9 mouse cellular contexts compared by ENCODE assay signal in genomic region chr10:50902741-50903715, GRCm38 (mm10). TPM values are rescaled to one million over a fixed set of nuclear protein-coding genes. Genes with fewer than 3 reads are reported as not detected.
DNase-seq lines count a peak whose midpoint lies in the region; ATAC-seq and TF ChIP-seq lines count a peak whose summit lies in the region.
"Had no signal": no experiment of that assay in that cellular context is flagged by ENCODE, and none has a peak within 500 bp of the region (broad histone marks: within the 10 kb centered on the region; RNA-seq: fewer than 3 reads in every experiment).

No protein-coding gene starts in this region.

- no peak overlapping the region for H3K27ac ChIP-seq in neural tube, embryonic 15.5 days (replicated peaks)
- H3K27ac ChIP-seq in forebrain, postnatal 0 days (ENCODE audit: low read depth, low read length): no peak overlapping the region
- H3K27ac ChIP-seq in stomach, embryonic 16.5 days (ENCODE audit: low read length): no peak overlapping the region

- TF ChIP-seq CTCF in forebrain, postnatal 0 days (IDR thresholded peaks at IDR 0.05; ENCODE audit: low read depth): no peak

- H3K36me3 ChIP-seq in neural tube, embryonic 15.5 days: no peaks in the 10 kb centered on the region
- no peaks in the 10 kb centered on the region for H3K36me3 ChIP-seq in forebrain, postnatal 0 days (ENCODE audit: insufficient read depth)
- no peaks in the 10 kb centered on the region for H3K36me3 ChIP-seq in stomach, embryonic 16.5 days (ENCODE audit: control insufficient read depth, insufficient read depth, low read length)

- peaks cover 12% of the 10 kb centered on the region; the same call in 1 of the 2 replicates for H3K4me1 ChIP-seq in neural tube, embryonic 15.5 days
- H3K4me1 ChIP-seq in forebrain, postnatal 0 days (ENCODE audit: insufficient read depth): no peaks in the 10 kb centered on the region
- no peaks in the 10 kb centered on the region for H3K4me1 ChIP-seq in stomach, embryonic 16.5 days (ENCODE audit: control insufficient read depth, insufficient read depth, low read length)

- no peak for ATAC-seq in neural tube, embryonic 15.5 days (ENCODE audit: low FRiP score)
- ATAC-seq in forebrain, postnatal 0 days: no peak
- peak; percentile 66 for ATAC-seq in stomach, embryonic 16.5 days (ENCODE audit: insufficient read depth, low FRiP score)
- no peak for ATAC-seq in inflammation-experienced regulatory T-cells, adult 6 months

- no peak overlapping the region for H3K4me2 ChIP-seq in neural tube, embryonic 15.5 days
- no peak overlapping the region for H3K4me2 ChIP-seq in forebrain, postnatal 0 days (ENCODE audit: low read depth)
- H3K4me2 ChIP-seq in stomach, embryonic 16.5 days (ENCODE audit: low read depth, low read length): peak overlapping the region; percentile 34

- H3K4me3 ChIP-seq in neural tube, embryonic 15.5 days (replicated peaks): no peak overlapping the region
- no peak overlapping the region; the same call in 1 of the 2 replicates for H3K4me3 ChIP-seq in forebrain, postnatal 0 days (ENCODE audit: low read depth, low read length)
- peak overlapping the region; percentile 26 for H3K4me3 ChIP-seq in stomach, embryonic 16.5 days (replicated peaks; ENCODE audit: low read length)

- peaks cover 87% of the 10 kb centered on the region for H3K27me3 ChIP-seq in neural tube, embryonic 15.5 days (replicated peaks)
- peaks cover 79% of the 10 kb centered on the region for H3K27me3 ChIP-seq in forebrain, postnatal 0 days (ENCODE audit: insufficient read depth, low read length)
- peaks cover 82% of the 10 kb centered on the region for H3K27me3 ChIP-seq in stomach, embryonic 16.5 days (ENCODE audit: control insufficient read depth, insufficient read depth, low read length)

- under 1% methylated on average over 43 of the region's 43 CpGs for WGBS in neural tube, embryonic 15.5 days
- 2% methylated on average over 43 of the region's 43 CpGs for WGBS in forebrain, postnatal 0 days
- WGBS in stomach, embryonic 16.5 days: 1% methylated on average over 43 of the region's 43 CpGs

- no peaks in the 10 kb centered on the region for H3K9me3 ChIP-seq in neural tube, embryonic 15.5 days (replicated peaks)
- no peaks in the 10 kb centered on the region for H3K9me3 ChIP-seq in forebrain, postnatal 0 days (ENCODE audit: low read length)
- H3K9me3 ChIP-seq in stomach, embryonic 16.5 days (replicated peaks; ENCODE audit: control insufficient read depth, low read length): no peaks in the 10 kb centered on the region

- DNase-seq in neural tube, embryonic 10.5 days (ENCODE audit: extremely low spot score, low spot score): peak; percentile 77
- peak; percentile 86 for DNase-seq in forebrain, postnatal 0 days
- DNase-seq in kidney, postnatal 36 days: peak; percentile 80 to 88
- no peak for DNase-seq in layer of hippocampus, adult 9-11 months
- no peak for DNase-seq in thymus, postnatal 10 days (ENCODE audit: low spot score in 2 of 2)

- no peak overlapping the region for H3K9ac ChIP-seq in neural tube, embryonic 15.5 days (replicated peaks)
- H3K9ac ChIP-seq in forebrain, postnatal 0 days: no peak overlapping the region
- H3K9ac ChIP-seq in stomach, embryonic 16.5 days (ENCODE audit: low read length): no peak overlapping the region

RNA-seq across cellular contexts. Expression of gene Sim1, which starts 8.5 kb away (rescaled TPM):
- polyA plus RNA-seq in neural tube, embryonic 15.5 days (2015; fragmentation: Nextera tagmentation; extraction: Ambion mirVana): 0.37 and 0.61 TPM in 2 replicates
- 2.6 and 8.4 TPM in 2 replicates for total RNA-seq in forebrain, postnatal 0 days (2014; rRNA removed)
- polyA plus RNA-seq in forebrain, postnatal 0 days (2015; fragmentation: Nextera tagmentation; extraction: Ambion mirVana): 0.19 and 0.50 TPM in 2 replicates
- polyA plus RNA-seq in stomach, embryonic 16.5 days (2015; fragmentation: Nextera tagmentation; extraction: Ambion mirVana): 0.10 and 0.21 TPM in 2 replicates
- polyA plus RNA-seq in inflammation-experienced regulatory T-cells, adult 6 months (2017; shearing (Covaris generic)): not detected
- polyA plus RNA-seq: liver, embryonic 16.5 days had no signal

Comparison
In these comparisons a context has a peak if more than half of its experiments do, and no peak if none do; other contexts are left out.
1. DNase-seq: peak in neural tube, embryonic 10.5 days (single experiment), forebrain, postnatal 0 days (single experiment) and kidney, postnatal 36 days (2 of 2); none in layer of hippocampus, adult 9-11 months (single experiment) and thymus, postnatal 10 days (0 of 2).